Mouse (Mus musculus) ES-E14 (cell line): ENCODE measurements around the gene E2f3.

Experiments
- CHD2 ChIP-seq: IDR thresholded peaks from 2 replicates; pipeline ENCODE4 v1.6.1; 2014; ENCODE audit warnings: mild to moderate bottlenecking, low read depth, low read length, inconsistent platforms
- HCFC1 ChIP-seq: IDR thresholded peaks from 2 replicates; pipeline ENCODE4 v1.6.1; 2012; ENCODE audit warnings: low read length, inconsistent platforms, borderline replicate concordance; ENCODE audit not compliant: insufficient read depth
- MAFK ChIP-seq: IDR thresholded peaks from 2 replicates; pipeline ENCODE4 v1.6.1; 2014; ENCODE audit warnings: mild to moderate bottlenecking, low read depth, low read length, inconsistent platforms; ENCODE audit not compliant: insufficient read depth
- ZC3H11A ChIP-seq: IDR thresholded peaks from 2 replicates; pipeline ENCODE4 v1.6.1; 2012; ENCODE audit warnings: low read depth, mild to moderate bottlenecking, inconsistent platforms, low read length, borderline replicate concordance
- ZNF384 ChIP-seq: IDR thresholded peaks from 2 replicates; pipeline ENCODE4 v1.6.1; 2012; ENCODE audit warnings: low read depth, low read length, inconsistent platforms

GRCm38 (mm10) chr13:29926168-29926567, 59.7 kb downstream of the E2f3 start:
- TF ChIP-seq CHD2 (no peak), ZC3H11A (no peak), HCFC1 (no peak), ZNF384 (no peak), MAFK (no peak)
